Mouse (Mus musculus) forebrain, embryonic 13.5 days (tissue): Measurements from ENCODE around the gene Traf3. TPM values are rescaled to one million over a fixed set of nuclear protein-coding genes. Genes with fewer than 3 reads are reported as not detected.

Experiments
- ATAC-seq: fragments of 200-750 bp; cut with Nextera tagmentation; 2 replicates; pipeline ENCODE4 v1.8.0; 2017
- H3K27ac ChIP-seq: fragments of 300-500 bp; sonication (generic); 2 replicates; pipeline ENCODE4 v1.5.1; 2015; ENCODE audit warnings: inconsistent platforms, mild to moderate bottlenecking, moderate library complexity
- H3K27me3 ChIP-seq: fragments of 300-500 bp; sonication (generic); 2 replicates; pipeline ENCODE4 v1.6.1; 2015; ENCODE audit warnings: mild to moderate bottlenecking, inconsistent platforms
- H3K36me3 ChIP-seq: fragments of 300-500 bp; sonication (generic); 2 replicates; pipeline ENCODE4 v1.6.1; 2015; ENCODE audit warnings: mild to moderate bottlenecking, inconsistent platforms; ENCODE audit not compliant: poor library complexity, severe bottlenecking
- H3K4me1 ChIP-seq: fragments of 300-500 bp; sonication (generic); 2 replicates; pipeline ENCODE4 v1.6.1; 2015; ENCODE audit warnings: inconsistent platforms
- H3K4me2 ChIP-seq: fragments of 300-500 bp; sonication (generic); 2 replicates; pipeline ENCODE4 v1.6.1; 2015; ENCODE audit warnings: inconsistent platforms, mild to moderate bottlenecking, moderate library complexity
- H3K4me3 ChIP-seq: fragments of 300-500 bp; sonication (generic); 2 replicates; pipeline ENCODE4 v1.5.1; 2015; ENCODE audit warnings: mild to moderate bottlenecking, inconsistent platforms
- H3K9ac ChIP-seq: fragments of 300-500 bp; sonication (generic); 2 replicates; pipeline ENCODE4 v1.6.1; 2015; ENCODE audit warnings: mild to moderate bottlenecking, inconsistent platforms
- H3K9me3 ChIP-seq: fragments of 300-500 bp; sonication (generic); replicated peaks from 2 replicates; pipeline ENCODE4 v1.6.1; 2016; ENCODE audit warnings: inconsistent platforms
- WGBS: fragments of 180-500 bp; shearing (Covaris S2); methylation state at CpG from one replicate; pipeline ENCODE4 v1.1.7; 2015; 5-methylcytosine and 5-hydroxymethylcytosine counted together
- polyA plus RNA-seq: library from polyadenylated mRNA; unstranded; fragments of >200 nt; fragmentation: Nextera tagmentation; extraction: Ambion mirVana; gene quantifications from 2 replicates; pipeline ENCODE4 v1.2.1, GENCODE M21; 2015

The Traf3 gene
- polyA plus RNA-seq, 1 experiment from 2014 or later: 12.8 TPM

- 40% methylated on average over 25 of the region's 25 CpGs for WGBS
Measured at GRCm38 (mm10) chr12:111270629-111271277, 104.6 kb downstream of the Traf3 start, which contains the start of gene Amn. Gene Amn (plus strand): TSS chr12:111271095.

GRCm38 (mm10) chr12:111271406-111271805 is 105.2 kb downstream of the Traf3 start:
- H3K9ac ChIP-seq: no peak overlapping the region
- no peaks in the 10 kb centered on the region for H3K9me3 ChIP-seq
- no peak for ATAC-seq
- no peaks in the 10 kb centered on the region for H3K36me3 ChIP-seq
- H3K27ac ChIP-seq: no peak overlapping the region
- no peak overlapping the region for H3K4me3 ChIP-seq
- whole genome bisulfite sequencing: 12% methylated on average over 25 of the region's 28 CpGs
- H3K27me3 ChIP-seq: peaks cover 78% of the 10 kb centered on the region
- H3K4me2 ChIP-seq: no peak overlapping the region; the same call in 1 of the 2 replicates
- H3K4me1 ChIP-seq: peaks cover 21% of the 10 kb centered on the region

More at GRCm38 (mm10) chr12:111270629-111271277, 104.6 kb downstream of the Traf3 start, which contains the start of gene Amn:
- Histone ChIP-seq H3K4me1 (peaks cover 21% of the 10 kb centered on the region), H3K9ac (no peak within 1 kb of the TSS), H3K36me3 (no peaks in the 10 kb centered on the region), H3K27me3 (peaks cover 71% of the 10 kb centered on the region), H3K4me2 (no peak within 1 kb of the TSS; the same call in 1 of the 2 replicates), H3K9me3 (no peaks in the 10 kb centered on the region), H3K4me3 (no peak within 1 kb of the TSS), H3K27ac (no peak within 1 kb of the TSS)
- no peak for ATAC-seq

- no peaks in the 10 kb centered on the region for H3K36me3 ChIP-seq
- H3K4me1 ChIP-seq: peaks cover 21% of the 10 kb centered on the region
- H3K27ac ChIP-seq: no peak overlapping the region
- no peak overlapping the region; the same call in 1 of the 2 replicates for H3K4me2 ChIP-seq
- peaks cover 83% of the 10 kb centered on the region for H3K27me3 ChIP-seq
- no peak overlapping the region for H3K4me3 ChIP-seq
- WGBS: 19% methylated on average over 8 of the region's 8 CpGs
- H3K9me3 ChIP-seq: no peaks in the 10 kb centered on the region
- H3K9ac ChIP-seq: no peak overlapping the region
- ATAC-seq: no peak
Measured at GRCm38 (mm10) chr12:111271966-111272365, 105.8 kb downstream of the Traf3 start.

- WGBS: 16% methylated on average over 12 of the region's 12 CpGs
- H3K9me3 ChIP-seq: no peaks in the 10 kb centered on the region
- H3K4me1 ChIP-seq: peaks cover 21% of the 10 kb centered on the region
- ATAC-seq: no peak
- no peak overlapping the region for H3K9ac ChIP-seq
- no peak overlapping the region for H3K4me3 ChIP-seq
- H3K4me2 ChIP-seq: no peak overlapping the region
- no peak overlapping the region for H3K27ac ChIP-seq
- H3K36me3 ChIP-seq: no peaks in the 10 kb centered on the region
- peaks cover 88% of the 10 kb centered on the region for H3K27me3 ChIP-seq
Measured at GRCm38 (mm10) chr12:111272420-111272819, 106.2 kb downstream of the Traf3 start.

- H3K27ac ChIP-seq: no peak overlapping the region
- peak overlapping the region; percentile 50; the same call in 1 of the 2 replicates for H3K9ac ChIP-seq
- H3K4me1 ChIP-seq: peaks cover 21% of the 10 kb centered on the region
- peak; percentile 28; the same call in 1 of the 2 replicates for ATAC-seq
- H3K4me2 ChIP-seq: peak overlapping the region; percentile 74
- no peaks in the 10 kb centered on the region for H3K36me3 ChIP-seq
- peak overlapping the region; percentile 43 for H3K4me3 ChIP-seq
- peaks cover 7% of the 10 kb centered on the region; the same call in 1 of the 2 replicates for H3K9me3 ChIP-seq
- H3K27me3 ChIP-seq: peaks cover 85% of the 10 kb centered on the region
- 2% methylated on average over 28 of the region's 28 CpGs for WGBS
Measured at GRCm38 (mm10) chr12:111274006-111274405, 107.8 kb downstream of the Traf3 start.

GRCm38 (mm10) chr12:111274447-111275149 is 108.4 kb downstream of the Traf3 start:
- no peaks in the 10 kb centered on the region for H3K36me3 ChIP-seq
- peak overlapping the region; percentile 43 for H3K4me3 ChIP-seq
- 3% methylated on average over 80 of the region's 80 CpGs for WGBS
- H3K4me1 ChIP-seq: peaks cover 21% of the 10 kb centered on the region
- peaks cover 10% of the 10 kb centered on the region; the same call in 1 of the 2 replicates for H3K9me3 ChIP-seq
- peak overlapping the region; percentile 74 for H3K4me2 ChIP-seq
- H3K9ac ChIP-seq: peak overlapping the region; percentile 50
- no peak overlapping the region for H3K27ac ChIP-seq
- ATAC-seq: no peak; the same call in 1 of the 2 replicates
- peaks cover 83% of the 10 kb centered on the region for H3K27me3 ChIP-seq

GRCm38 (mm10) chr12:111275150-111275841 is 109.1 kb downstream of the Traf3 start:
- H3K4me1 ChIP-seq: peaks cover 21% of the 10 kb centered on the region
- no peak for ATAC-seq
- no peak overlapping the region for H3K27ac ChIP-seq
- WGBS: under 1% methylated on average over 58 of the region's 58 CpGs
- peak overlapping the region; percentile 50; the same call in 1 of the 2 replicates for H3K9ac ChIP-seq
- H3K4me3 ChIP-seq: peak overlapping the region; percentile 43
- H3K9me3 ChIP-seq: peaks cover 10% of the 10 kb centered on the region; the same call in 1 of the 2 replicates
- peak overlapping the region; percentile 74 for H3K4me2 ChIP-seq
- H3K27me3 ChIP-seq: peaks cover 76% of the 10 kb centered on the region
- no peaks in the 10 kb centered on the region for H3K36me3 ChIP-seq

GRCm38 (mm10) chr12:111276371-111276770 is 110.2 kb downstream of the Traf3 start:
- no peak overlapping the region for H3K4me3 ChIP-seq
- peaks cover 10% of the 10 kb centered on the region; the same call in 1 of the 2 replicates for H3K9me3 ChIP-seq
- 52% methylated on average over 6 of the region's 6 CpGs for whole genome bisulfite sequencing
- H3K9ac ChIP-seq: no peak overlapping the region
- no peaks in the 10 kb centered on the region for H3K36me3 ChIP-seq
- no peak for ATAC-seq
- H3K4me1 ChIP-seq: peaks cover 18% of the 10 kb centered on the region
- peaks cover 66% of the 10 kb centered on the region for H3K27me3 ChIP-seq
- no peak overlapping the region for H3K4me2 ChIP-seq
- no peak overlapping the region for H3K27ac ChIP-seq

GRCm38 (mm10) chr12:111283573-111283972 is 117.4 kb downstream of the Traf3 start:
- WGBS: 63% methylated on average over 4 of the region's 4 CpGs
- Histone ChIP-seq H3K4me1 (peaks cover 10% of the 10 kb centered on the region), H3K4me3 (no peak overlapping the region), H3K4me2 (no peak overlapping the region), H3K36me3 (no peaks in the 10 kb centered on the region), H3K9ac (no peak overlapping the region), H3K27me3 (0 out of 2 replicates have a peak, but pooled peaks cover 3% of the 10 kb centered on the region), H3K27ac (no peak overlapping the region), H3K9me3 (peaks cover 7% of the 10 kb centered on the region; the same call in 1 of the 2 replicates)
- no peak for ATAC-seq

GRCm38 (mm10) chr12:111284532-111284931 is 118.4 kb downstream of the Traf3 start:
- peaks cover 10% of the 10 kb centered on the region for H3K4me1 ChIP-seq
- H3K27me3 ChIP-seq: no peaks in the 10 kb centered on the region
- ATAC-seq: no peak
- H3K27ac ChIP-seq: no peak overlapping the region
- no peaks in the 10 kb centered on the region for H3K9me3 ChIP-seq
- WGBS: 18% methylated on average over 10 of the region's 10 CpGs
- H3K9ac ChIP-seq: no peak overlapping the region; the same call in 1 of the 2 replicates
- H3K4me3 ChIP-seq: no peak overlapping the region
- H3K36me3 ChIP-seq: no peaks in the 10 kb centered on the region
- peak overlapping the region; percentile 27 for H3K4me2 ChIP-seq

- no peaks in the 10 kb centered on the region for H3K9me3 ChIP-seq
- ATAC-seq: no peak
- H3K27ac ChIP-seq: no peak overlapping the region
- H3K27me3 ChIP-seq: no peaks in the 10 kb centered on the region
- H3K4me2 ChIP-seq: no peak overlapping the region
- H3K4me1 ChIP-seq: no peaks in the 10 kb centered on the region
- H3K36me3 ChIP-seq: peaks cover 79% of the 10 kb centered on the region
- no peak overlapping the region for H3K9ac ChIP-seq
- no peak overlapping the region for H3K4me3 ChIP-seq
- WGBS: 95% methylated on average over 12 of the region's 12 CpGs
Measured at GRCm38 (mm10) chr12:111293025-111293424, 126.9 kb downstream of the Traf3 start.
